Mouse (Mus musculus): ENCODE results near the gene Csf2rb2. TPM values are rescaled to one million over a fixed set of nuclear protein-coding genes. Genes with fewer than 3 reads are reported as not detected.
A peak's percentile ranks its signal among the peaks of the same experiment; 100 is the strongest.
"Not testable (repeated sequence)": the region's sequence is repeated elsewhere in the genome, so short reads cannot be mapped to it uniquely, and the experiment has no call there.

The Csf2rb2 gene
- total RNA-seq, 2 experiments from 2014 or later, result 0.93 to 1.9 TPM

- peak; percentile 86 for DNase-seq
Measured at GRCm38 (mm10) chr15:78320825-78321496, 15.4 kb upstream of the Csf2rb2 start.

GRCm38 (mm10) chr15:78318338-78319171 is 13.0 kb upstream of the Csf2rb2 start:
- intact Hi-C loops (cut with DNase I; ENCODE audit: low total_unique reads); DNase-seq: not testable (repeated sequence)

More at GRCm38 (mm10) chr15:78320825-78321496, 15.4 kb upstream of the Csf2rb2 start:
- intact Hi-C loops (cut with DNase I; ENCODE audit: low total_unique reads), result loop anchor here (5.0 kb wide), 1 partner anchor 64 kb away; no protein-coding TSS in a partner anchor

- intact Hi-C loops (cut with DNase I; ENCODE audit: low total_unique reads); DNase-seq: not testable (repeated sequence)
Measured at GRCm38 (mm10) chr15:78313659-78314058, 8.1 kb upstream of the Csf2rb2 start.

GRCm38 (mm10) chr15:78312421-78313233 is 7.1 kb upstream of the Csf2rb2 start:
- intact Hi-C loops (cut with DNase I; ENCODE audit: low total_unique reads); DNase-seq: not testable (repeated sequence)

GRCm38 (mm10) chr15:78310971-78311370 is 5.5 kb upstream of the Csf2rb2 start:
- intact Hi-C loops (cut with DNase I; ENCODE audit: low total_unique reads), result no loop called here
- DNase-seq, result no peak

- DNase-seq, result no peak
- intact Hi-C loops (cut with DNase I; ENCODE audit: low total_unique reads), result no loop called here
Measured at GRCm38 (mm10) chr15:78309865-78310264, 4.3 kb upstream of the Csf2rb2 start.

- no peak for DNase-seq
- intact Hi-C loops (cut with DNase I; ENCODE audit: low total_unique reads), result no loop called here
Measured at GRCm38 (mm10) chr15:78303665-78304233, 1.8 kb downstream of the Csf2rb2 start.

GRCm38 (mm10) chr15:78302718-78303117 is 2.8 kb downstream of the Csf2rb2 start:
- no peak for DNase-seq
- intact Hi-C loops (cut with DNase I; ENCODE audit: low total_unique reads), result no loop called here

- intact Hi-C loops (cut with DNase I; ENCODE audit: low total_unique reads), result no loop called here
- no peak for DNase-seq
Measured at GRCm38 (mm10) chr15:78300773-78301172, 4.7 kb downstream of the Csf2rb2 start.

GRCm38 (mm10) chr15:78299641-78300040 is 5.9 kb downstream of the Csf2rb2 start:
- DNase-seq, result no peak
- intact Hi-C loops (cut with DNase I; ENCODE audit: low total_unique reads), result no loop called here

GRCm38 (mm10) chr15:78298558-78298957 is 7.0 kb downstream of the Csf2rb2 start:
- intact Hi-C loops (cut with DNase I; ENCODE audit: low total_unique reads), result no loop called here
- DNase-seq, result no peak

GRCm38 (mm10) chr15:78293716-78294115 is 11.8 kb downstream of the Csf2rb2 start:
- intact Hi-C loops (cut with DNase I; ENCODE audit: low total_unique reads), result no loop called here
- no peak for DNase-seq

GRCm38 (mm10) chr15:78293228-78293627 is 12.3 kb downstream of the Csf2rb2 start:
- intact Hi-C loops (cut with DNase I; ENCODE audit: low total_unique reads); DNase-seq: not testable (repeated sequence)

GRCm38 (mm10) chr15:78289775-78290174 is 15.7 kb downstream of the Csf2rb2 start:
- intact Hi-C loops (cut with DNase I; ENCODE audit: low total_unique reads); DNase-seq: not testable (repeated sequence)

- no peak for DNase-seq
- intact Hi-C loops (cut with DNase I; ENCODE audit: low total_unique reads), result no loop called here
Measured at GRCm38 (mm10) chr15:78287941-78288340, 17.6 kb downstream of the Csf2rb2 start.

- no peak for DNase-seq
- intact Hi-C loops (cut with DNase I; ENCODE audit: low total_unique reads), result no loop called here
Measured at GRCm38 (mm10) chr15:78278308-78278707, 27.2 kb downstream of the Csf2rb2 start.

- intact Hi-C loops (cut with DNase I; ENCODE audit: low total_unique reads), result no loop called here
- no peak for DNase-seq
Measured at GRCm38 (mm10) chr15:78271208-78271607, 34.3 kb downstream of the Csf2rb2 start.

GRCm38 (mm10) chr15:78267865-78268264 is 37.7 kb downstream of the Csf2rb2 start:
- DNase-seq, result no peak
- intact Hi-C loops (cut with DNase I; ENCODE audit: low total_unique reads), result no loop called here

- intact Hi-C loops (cut with DNase I; ENCODE audit: low total_unique reads), result no loop called here
- no peak for DNase-seq
Measured at GRCm38 (mm10) chr15:78267441-78267840, 38.1 kb downstream of the Csf2rb2 start.
